Mouse (Mus musculus) frontal cortex, postnatal 36 days (tissue): Measurements from ENCODE around the gene Tm4sf4.
A peak's percentile ranks its signal among the peaks of the same experiment; 100 is the strongest.

Experiments used
- DNase-seq, 2 experiments: peaks; one replicate each; pipeline ENCODE4 v3.0.0; 2022; ENCODE audit warnings: low spot score in 2 of 2

The Tm4sf4 gene

GRCm38 (mm10) chr3:57425089-57425730, at the start of gene Tm4sf4:
Tm4sf4 (plus strand) TSS chr3:57425314.
- no peak for DNase-seq

GRCm38 (mm10) chr3:57386423-57386822, 38.7 kb upstream of the Tm4sf4 start:
- no peak for DNase-seq

GRCm38 (mm10) chr3:57386895-57387294, 38.2 kb upstream of the Tm4sf4 start:
- DNase-seq = no peak

- DNase-seq = no peak
These were observed 37.5 kb upstream of the Tm4sf4 start for GRCm38 (mm10) chr3:57387593-57387992.

GRCm38 (mm10) chr3:57411535-57411934, 13.6 kb upstream of the Tm4sf4 start:
- DNase-seq = no peak

GRCm38 (mm10) chr3:57420233-57420632, 4.9 kb upstream of the Tm4sf4 start:
- no peak for DNase-seq

- DNase-seq = no peak
These were observed 4.5 kb upstream of the Tm4sf4 start for GRCm38 (mm10) chr3:57420660-57421059.

DNA sequence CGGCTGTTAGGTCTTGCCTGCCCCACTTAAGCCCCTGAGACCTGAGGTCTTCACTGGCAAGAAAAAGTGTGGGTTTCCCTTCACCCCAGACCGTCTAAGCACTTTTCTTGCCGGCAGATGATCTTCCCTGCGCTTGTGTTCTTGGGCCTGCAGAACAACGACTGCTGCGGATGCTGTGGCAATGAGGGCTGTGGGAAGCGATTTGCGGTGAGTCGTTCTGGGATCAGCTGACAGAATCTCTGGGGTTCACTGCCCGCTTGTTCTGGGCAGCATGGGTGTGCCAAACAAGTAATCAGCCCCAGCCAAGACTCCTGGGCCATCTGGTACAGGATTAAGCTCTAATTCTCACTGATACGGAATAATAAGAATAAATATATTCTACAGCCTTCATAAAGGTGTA, 1.2 kb downstream of the Tm4sf4 start:
- no peak for DNase-seq

DNA sequence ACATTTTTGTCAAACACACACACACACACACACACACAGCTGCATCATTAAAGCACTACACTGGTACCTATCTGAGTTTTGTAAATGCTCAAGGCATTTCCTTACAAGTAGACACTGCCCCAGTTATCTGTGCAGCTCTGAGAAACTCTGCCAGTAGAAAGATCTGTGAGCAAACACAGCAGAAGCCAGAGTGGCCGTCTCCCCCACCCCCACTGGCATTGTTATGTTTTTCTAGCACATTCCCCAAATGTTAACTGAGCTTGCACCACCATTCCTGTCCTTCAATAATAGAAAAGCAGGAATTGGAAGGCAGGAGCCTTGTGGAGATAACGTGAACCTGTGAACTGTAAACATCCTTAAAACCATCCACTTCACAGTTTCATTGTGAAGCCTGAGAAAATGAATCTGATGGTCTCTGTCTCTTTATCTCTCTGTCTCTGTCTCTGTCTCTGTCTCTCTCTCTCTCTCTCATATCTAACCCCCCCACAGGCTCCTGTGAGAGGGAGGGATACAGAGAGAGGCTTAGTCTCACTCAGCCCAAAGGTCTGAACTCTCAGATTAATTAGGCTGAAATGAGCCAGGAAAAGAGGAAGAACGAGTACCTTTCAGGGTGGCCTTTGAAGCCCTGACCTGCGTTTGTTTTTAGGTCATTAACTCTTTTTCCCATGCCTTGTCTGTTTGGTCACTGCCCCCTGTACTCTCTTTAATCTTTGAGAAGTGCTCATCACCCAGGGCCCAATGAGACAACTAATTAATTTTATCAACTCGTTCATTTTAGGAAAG, 3.8 kb downstream of the Tm4sf4 start:
- DNase-seq = no peak

DNA sequence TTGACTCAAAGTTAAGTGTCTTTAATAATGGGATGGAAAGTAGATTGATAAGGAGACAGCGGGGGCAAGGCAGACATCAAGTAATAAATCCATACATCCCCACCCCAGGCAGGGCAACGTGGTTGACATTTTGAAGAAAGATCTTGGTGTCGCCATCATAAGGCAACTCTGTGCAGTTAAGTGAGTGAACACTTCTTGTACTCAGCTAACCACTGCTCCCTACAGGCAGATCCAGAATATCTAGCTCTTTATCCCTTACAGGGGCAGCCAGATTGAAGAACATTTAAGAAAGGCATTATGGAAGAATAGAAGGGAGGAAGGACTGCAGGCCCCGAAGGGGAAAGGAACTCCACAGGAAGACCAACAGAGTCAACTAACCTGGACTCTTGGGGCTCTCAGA, 4.4 kb downstream of the Tm4sf4 start:
- peak in 1 of 2 experiments; percentile 6 for DNase-seq

DNA sequence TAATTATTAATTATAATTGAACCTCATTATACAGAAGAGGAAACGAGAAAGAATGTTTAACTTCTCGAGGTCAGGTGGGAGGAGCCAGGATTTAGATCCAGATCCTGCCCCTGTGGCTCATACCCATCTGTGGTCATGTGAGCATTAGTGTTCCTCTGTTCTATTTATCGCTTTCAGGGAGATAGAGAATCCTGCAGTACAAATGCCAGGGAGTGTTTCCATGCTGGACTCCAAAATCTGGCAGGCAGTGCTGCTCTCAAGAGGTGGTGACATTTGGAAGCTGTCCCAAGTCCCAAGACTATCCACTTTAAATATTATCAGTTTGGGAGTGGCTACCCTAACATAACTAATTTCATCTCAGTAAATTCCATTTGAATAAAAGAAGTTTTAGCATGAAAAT, 6.6 kb downstream of the Tm4sf4 start:
- DNase-seq = no peak

- no peak for DNase-seq
These were observed 10.2 kb downstream of the Tm4sf4 start for GRCm38 (mm10) chr3:57435364-57435763.

DNA sequence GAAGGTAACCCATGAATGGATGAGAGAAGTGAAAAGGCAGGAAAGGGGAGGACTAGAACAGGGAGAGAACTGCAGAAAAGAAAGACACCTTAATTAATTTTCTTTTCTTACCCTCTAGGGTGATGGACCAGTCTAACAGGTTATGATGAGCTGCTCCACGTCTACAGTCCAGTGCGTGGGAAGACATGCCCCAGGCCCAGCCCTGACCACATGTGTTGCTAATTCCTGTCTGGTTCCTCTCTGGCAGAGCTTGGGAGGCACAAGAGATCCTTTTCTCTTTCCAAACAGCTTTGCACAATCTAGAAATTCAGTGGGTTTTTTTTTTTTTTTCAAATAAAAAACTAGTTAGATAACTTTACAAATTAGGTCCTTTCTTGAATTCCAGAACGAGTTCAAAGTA, 15.8 kb downstream of the Tm4sf4 start:
- no peak for DNase-seq

DNA sequence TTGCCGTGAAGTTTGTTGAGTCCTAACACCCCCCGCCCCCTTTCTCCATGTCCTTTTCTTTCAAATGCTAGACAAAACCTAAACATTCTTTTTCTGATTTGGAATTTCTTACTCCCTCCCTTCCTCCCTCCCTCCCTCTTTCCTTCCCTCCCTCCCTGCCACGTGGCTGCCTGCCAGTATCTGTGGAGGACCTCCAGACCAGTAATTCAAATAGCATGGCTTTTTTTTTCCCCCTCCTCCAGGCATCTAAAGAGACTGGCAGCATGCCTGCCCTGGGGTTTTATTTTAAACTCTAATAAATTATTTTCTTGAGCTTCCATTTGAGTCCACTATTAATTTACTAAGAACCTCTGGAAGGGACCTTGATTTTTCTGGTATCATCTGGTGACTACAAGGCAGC, 20.6 kb downstream of the Tm4sf4 start:
- no peak for DNase-seq

GRCm38 (mm10) chr3:57447889-57448288, 22.8 kb downstream of the Tm4sf4 start:
- no peak for DNase-seq

- DNase-seq = peak; percentile 70 to 83
These were observed 23.3 kb downstream of the Tm4sf4 start for GRCm38 (mm10) chr3:57448445-57448844.

DNA sequence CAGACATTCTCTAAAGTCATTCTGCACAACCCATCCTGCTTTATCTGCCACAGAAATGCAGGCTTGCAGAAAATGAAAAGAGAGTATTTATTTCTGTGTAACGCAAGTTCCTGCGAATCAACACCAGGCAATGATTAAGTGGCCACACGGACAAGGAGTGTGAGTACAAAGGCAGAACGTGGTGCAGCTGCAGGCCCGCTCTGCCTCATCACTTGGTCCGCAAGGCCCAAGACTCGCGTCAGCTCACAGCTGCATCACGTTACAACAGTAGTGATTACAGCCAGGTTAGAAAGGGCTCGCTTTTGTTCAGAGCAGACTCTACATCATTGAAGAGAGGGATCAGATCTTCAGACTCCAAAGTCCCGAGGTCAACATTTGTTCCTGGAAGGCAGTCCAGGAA, 33.5 kb downstream of the Tm4sf4 start:
- DNase-seq = no peak

DNA sequence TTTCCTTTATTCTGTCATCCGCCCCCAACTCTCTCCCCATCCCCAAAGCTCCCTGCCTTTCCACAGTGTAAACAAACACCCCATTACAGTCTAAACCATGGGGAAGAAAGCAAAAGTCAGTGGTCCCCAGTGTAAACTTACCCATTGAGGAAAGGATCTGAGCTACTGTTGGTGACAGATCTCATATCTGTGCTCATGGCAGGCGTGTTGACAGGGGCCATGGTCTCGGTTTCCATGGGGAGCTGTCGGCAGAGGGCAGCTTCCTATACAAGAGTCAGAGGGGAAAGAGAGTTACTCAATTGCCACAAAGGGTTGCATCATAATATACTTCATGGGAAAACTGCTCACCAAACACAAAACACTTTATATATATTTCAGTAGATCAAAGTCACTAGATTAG, 38.2 kb downstream of the Tm4sf4 start:
- DNase-seq = no peak

GRCm38 (mm10) chr3:57466289-57466688, 41.2 kb downstream of the Tm4sf4 start:
- DNase-seq = peak in 1 of 2 experiments; percentile 34

- no peak for DNase-seq
These were observed 44.2 kb downstream of the Tm4sf4 start for GRCm38 (mm10) chr3:57469325-57469724.

- DNase-seq = peak; percentile 33 to 48
These were observed 45.2 kb downstream of the Tm4sf4 start for GRCm38 (mm10) chr3:57470326-57470725.

- peak; percentile 18 to 45 for DNase-seq
These were observed 46.0 kb downstream of the Tm4sf4 start for GRCm38 (mm10) chr3:57470981-57471601.

DNA sequence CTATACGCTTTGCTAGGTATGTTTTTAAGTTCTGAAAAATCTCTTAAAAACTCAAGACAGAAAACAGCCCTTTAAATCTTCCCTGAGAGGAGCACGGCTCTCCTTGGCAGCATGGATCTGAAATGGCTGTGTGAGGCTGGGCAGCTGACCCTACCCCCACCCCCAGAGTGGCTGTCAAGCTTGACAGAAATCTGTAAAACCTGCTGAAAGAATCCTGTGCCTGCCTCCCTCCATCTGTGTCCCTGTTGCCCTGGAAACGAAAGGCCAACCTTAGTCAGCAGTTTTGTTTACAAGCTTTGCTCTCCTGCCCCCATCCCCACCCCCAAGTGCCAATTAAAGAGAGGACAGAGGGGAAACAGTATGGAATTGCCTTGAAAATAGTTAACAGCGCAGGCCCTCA, 47.3 kb downstream of the Tm4sf4 start:
- DNase-seq = no peak
